Mouse (Mus musculus) NIH3T3 (cell line): Measurements from ENCODE around the gene Notch2.
A peak's percentile ranks its signal among the peaks of the same experiment; 100 is the strongest.

Experiments used
- DNase-seq: peaks from one replicate; pipeline ENCODE4 v3.0.0-alpha.2; 2012; ENCODE audit warnings: low read depth

Notch2 gene

GRCm38 (mm10) chr3:98013401-98014281 lies at the start of gene Notch2:
Notch2 (plus strand) TSS chr3:98013527.
- DNase-seq = peak; percentile 98

DNA sequence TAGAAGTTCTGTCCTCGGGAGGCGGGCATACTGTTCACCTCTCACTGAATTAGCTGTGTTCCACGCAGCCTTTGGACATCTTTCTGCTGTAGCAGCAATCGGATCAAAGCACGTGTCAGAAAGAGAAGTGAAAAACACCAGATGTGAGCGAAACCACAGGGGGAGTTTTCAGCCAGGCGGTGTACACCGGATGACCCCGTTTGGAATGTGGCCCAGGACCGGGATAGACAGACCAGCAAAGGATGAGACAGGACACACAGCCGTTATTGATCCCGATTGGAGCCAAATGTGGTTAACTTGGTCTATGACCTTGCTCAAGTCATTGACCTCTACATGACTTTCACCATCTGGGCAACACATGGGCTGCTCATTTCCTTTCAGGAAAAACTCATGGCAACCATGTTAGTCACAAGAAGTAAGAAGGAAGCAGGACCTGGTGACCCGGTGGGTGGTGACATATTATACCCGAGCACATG lies 48.4 kb upstream of the Notch2 start:
- DNase-seq = peak; percentile 67

DNA sequence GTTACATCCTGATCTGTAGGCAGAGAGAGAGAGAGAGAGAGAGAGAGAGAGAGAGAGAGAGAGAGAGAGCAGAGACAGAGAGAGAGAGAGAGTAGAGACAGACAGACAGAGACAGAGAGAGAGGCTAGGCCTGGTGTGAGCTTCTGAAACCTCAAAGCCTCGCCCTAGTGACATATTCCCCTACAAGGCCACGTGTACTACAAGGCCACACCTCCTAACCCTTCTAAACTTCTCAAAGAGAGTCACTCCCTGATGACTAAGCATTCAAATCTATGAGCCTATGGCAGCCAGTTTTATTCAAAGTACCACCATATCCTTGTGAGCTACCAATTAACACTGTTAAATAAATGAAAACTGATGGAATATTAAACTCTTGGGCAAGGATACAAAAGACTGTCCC lies 45.7 kb upstream of the Notch2 start:
- no peak for DNase-seq

- no peak for DNase-seq
Observed at GRCm38 (mm10) chr3:97968191-97968590, 45.1 kb upstream of the Notch2 start.

DNA sequence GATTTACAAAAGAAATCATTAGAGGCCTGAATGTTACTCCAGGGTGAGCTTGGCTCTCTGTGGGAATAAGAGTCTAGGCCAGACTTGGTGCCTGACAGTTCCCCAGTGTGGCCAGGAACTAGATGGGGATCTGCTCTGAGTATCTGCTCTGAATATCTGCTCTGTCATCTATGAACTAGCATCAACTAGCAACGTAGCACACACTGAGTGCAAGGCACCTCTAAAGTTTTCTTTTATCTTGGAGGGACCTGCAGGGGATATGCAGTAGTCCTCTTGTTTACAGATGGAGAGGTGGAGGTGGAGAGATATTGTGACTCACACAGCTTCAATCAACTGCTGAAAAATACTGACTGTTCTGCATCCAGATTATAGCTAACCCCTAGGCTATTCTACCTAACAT lies 44.3 kb upstream of the Notch2 start:
- no peak for DNase-seq

DNA sequence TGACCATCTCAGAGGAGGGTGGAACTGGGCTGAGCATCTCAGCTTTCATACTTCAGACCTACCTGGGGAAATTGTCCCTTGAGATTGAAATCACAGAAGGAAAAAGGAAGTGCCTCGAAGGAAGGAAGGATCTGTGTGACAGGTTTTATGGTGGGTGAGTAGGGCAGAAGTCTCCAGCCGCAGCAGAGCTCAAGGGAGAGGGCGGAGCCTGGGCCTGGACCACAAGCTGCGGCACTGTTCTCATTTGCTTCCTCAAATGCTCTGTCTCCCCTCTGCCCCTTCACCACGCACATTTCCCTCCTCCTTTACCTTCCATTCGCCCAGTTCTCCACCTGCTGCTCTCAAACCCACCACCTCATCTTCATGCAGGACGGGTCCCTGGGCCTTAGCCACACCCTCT lies 42.2 kb upstream of the Notch2 start:
- DNase-seq = no peak

- DNase-seq = no peak
Observed at GRCm38 (mm10) chr3:97972200-97972599, 41.1 kb upstream of the Notch2 start.

DNA sequence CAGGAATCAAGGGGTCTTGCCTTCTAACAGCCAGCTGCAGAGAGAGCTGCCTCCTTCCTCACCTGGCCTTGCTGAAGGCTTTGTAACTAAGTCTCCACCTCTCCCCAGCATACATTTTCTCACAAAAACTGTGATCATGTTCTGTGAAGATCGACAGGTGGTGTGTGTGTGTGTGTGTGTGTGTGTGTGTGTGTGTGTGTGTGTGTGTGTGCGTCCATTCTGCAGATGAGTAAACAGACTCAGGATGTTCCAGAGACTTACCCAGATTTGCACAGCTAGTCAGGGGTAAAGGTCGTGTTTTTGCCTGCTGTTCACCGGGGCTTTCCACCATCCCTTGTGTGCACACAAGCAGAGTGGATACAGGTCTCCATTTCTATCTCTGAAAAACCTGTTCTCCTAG lies 40.6 kb upstream of the Notch2 start:
- DNase-seq = no peak

DNA sequence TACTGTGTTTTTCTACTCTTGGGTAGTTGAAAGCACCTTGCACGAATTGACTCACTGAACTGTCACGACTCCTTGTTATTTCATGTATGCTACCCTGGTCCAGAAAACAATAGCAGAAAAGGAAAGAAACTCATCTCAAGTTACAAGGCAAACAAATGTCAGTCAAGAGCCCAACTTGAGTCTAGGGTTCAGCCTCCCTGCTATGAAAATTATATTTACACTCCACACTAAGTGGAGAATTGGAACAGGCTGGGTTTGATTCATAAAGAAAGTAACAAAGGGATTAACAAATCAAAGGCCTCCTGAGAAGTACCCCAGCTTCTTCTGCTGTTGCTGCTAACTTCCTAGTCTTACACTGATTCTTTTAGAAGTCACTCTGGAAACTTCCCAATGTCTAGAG lies 40.0 kb upstream of the Notch2 start:
- no peak for DNase-seq

GRCm38 (mm10) chr3:97974197-97974770 lies 39.0 kb upstream of the Notch2 start:
- DNase-seq = no peak

GRCm38 (mm10) chr3:97976706-97977105 lies 36.6 kb upstream of the Notch2 start:
- no peak for DNase-seq

- no peak for DNase-seq
Observed at GRCm38 (mm10) chr3:97978710-97979109, 34.6 kb upstream of the Notch2 start.

DNA sequence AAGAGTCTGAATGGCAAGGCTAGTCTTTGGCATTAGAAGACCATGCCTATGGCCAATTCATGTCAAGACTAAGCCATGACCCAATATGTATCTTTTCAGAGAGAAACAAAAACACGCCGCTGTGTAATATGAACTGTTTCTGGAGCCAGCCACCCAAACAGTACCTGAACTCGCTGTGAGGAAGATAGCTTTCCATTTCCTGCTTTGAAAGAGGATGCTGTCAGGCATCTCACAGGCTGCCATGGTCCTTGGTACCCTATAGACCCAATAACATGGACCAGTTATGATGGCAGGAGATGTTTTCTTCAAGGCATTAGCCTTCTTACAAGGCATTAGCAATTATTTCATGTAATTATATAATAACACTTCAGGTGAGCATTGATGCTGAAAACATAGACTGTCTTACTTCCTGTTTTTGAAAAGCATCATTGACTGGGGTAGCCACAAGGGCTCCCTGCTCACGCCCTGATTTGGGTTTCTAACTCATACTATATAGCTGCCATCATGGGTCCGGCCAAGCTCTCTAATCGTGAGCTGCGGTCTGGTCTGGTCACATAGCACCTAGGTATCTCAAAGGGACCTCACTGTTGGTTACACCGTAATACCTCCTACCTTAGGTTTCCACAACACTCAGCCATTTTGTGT lies 32.5 kb upstream of the Notch2 start:
- no peak for DNase-seq

- DNase-seq = no peak
Observed at GRCm38 (mm10) chr3:97981376-97981906, 31.9 kb upstream of the Notch2 start.

GRCm38 (mm10) chr3:97984870-97985506 lies 28.3 kb upstream of the Notch2 start:
- DNase-seq = no peak

DNA sequence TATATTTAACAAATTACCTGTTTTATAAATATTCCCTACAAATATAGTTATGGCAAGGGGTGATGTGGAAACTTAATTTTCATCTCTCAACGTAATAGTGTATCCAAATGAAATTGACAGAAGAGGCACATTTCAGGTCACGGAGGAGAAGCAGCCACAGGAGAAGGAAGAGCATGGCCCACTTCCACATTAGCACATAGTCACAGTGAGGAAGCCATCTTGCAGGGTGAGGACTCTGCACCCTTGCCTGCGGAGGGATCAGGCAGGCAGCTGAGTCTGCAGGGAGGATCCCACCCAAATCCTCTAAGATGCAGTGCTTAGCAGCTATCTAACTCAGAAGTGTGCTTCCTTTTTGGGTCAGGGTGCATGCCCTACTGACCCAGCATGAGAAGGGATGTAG lies 27.6 kb upstream of the Notch2 start:
- DNase-seq = no peak

DNA sequence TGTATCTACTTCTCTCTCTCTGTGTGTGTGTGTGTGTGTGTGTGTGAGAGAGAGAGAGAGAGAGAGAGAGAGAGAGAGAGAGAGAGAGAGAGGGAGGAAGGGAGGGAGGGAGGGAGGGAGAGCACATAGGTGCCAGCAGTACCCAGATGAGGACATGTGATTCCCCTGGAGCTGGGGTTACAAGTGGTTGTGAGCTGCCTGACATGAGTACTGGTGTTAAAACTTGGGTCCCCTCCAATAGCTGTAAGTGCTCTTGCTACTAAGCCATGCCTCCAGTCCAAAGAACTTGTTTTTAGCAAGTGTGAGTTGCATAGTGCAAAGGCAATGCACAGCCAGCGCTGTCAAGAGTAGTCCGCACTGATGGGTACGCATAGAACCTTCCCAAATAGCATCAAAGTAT lies 26.2 kb upstream of the Notch2 start:
- no peak for DNase-seq

DNA sequence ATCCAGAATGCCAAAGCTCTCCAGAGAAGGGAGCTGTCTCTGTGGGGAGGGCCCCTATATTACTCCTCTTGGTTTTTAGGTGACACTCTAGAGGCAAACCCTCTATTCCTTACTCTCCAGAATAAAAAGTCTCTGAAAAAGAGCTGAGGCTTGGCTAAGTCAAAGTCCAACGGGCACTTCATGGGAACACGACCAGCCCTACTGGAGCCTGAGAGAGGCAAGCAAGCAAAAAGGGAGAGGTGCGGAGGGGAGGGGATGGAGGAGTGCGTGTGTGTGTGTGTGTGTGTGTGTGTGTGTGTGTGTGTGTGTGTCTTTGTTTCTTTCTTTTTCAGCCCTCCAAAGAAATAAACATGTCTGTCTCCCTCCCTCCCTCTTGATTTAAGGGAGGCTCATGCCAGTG lies 24.6 kb upstream of the Notch2 start:
- no peak for DNase-seq

GRCm38 (mm10) chr3:97990576-97990975 lies 22.8 kb upstream of the Notch2 start:
- no peak for DNase-seq

DNA sequence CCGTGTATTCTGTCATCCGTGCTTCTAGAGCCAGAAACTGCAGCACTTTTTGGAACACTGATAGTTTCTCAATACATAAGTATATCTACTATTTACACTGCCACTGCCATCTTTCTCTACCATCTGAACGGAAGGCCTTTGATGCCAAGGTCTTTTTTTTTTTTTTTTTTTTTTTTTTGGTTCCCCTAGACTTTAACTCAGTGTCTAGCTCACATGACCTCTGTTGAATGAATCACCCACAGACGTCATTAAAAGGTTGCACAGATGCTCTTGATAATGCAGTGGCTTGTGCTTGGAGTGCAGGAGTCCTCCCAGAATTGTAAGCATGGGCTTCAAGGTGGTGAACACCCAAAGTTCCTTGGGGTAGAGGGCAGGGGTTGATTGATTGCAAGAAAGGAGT lies 21.0 kb upstream of the Notch2 start:
- peak; percentile 49 for DNase-seq

GRCm38 (mm10) chr3:97993196-97993595 lies 20.1 kb upstream of the Notch2 start:
- peak; percentile 52 for DNase-seq

GRCm38 (mm10) chr3:97993920-97994545 lies 19.3 kb upstream of the Notch2 start:
- DNase-seq = peak; percentile 59
